Mouse (Mus musculus): ENCODE results near the gene Chchd10.

Gene Chchd10

DNA sequence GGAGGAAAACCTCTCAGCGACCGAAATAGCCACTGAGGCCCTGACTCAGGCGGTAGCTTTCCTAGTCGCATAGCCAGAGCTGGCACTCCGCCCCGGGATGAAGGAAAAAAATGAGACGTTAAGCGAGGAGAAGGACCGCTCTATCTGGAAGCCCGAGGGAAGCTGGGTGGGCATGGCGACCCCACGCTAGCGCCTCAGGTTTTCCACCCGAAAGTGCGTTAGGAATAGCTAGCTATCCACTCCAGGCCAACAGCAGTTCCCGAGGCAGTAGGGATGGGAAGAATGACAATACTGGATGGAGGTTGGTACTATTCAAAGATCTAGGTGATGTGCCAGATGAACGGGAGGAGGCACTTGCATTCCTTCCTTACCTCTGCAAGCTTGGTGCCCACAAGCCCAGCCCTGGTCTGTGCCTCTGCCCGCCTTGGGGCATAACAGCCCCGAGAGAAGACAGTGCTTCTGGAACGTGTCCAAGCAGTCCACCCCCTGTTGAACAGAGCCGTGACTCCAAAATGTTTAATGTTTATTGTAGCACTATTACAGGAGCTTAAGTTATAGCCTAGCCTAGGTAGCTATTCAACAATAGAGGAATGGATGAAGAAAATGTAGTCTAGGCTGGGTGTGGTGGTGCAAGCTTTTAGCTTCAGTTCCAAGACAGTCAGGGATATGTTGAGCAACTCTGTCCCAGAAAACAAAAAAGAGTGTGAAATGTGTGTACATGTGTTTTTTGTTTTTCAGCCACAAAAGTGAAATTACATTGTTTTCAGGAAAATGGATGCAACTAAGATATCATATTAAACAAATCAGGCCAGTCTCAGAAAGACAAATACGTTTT is 11.0 kb upstream of the Chchd10 start:
- no peak for DNase-seq (ENCODE audit: extremely low read depth, insufficient read length, low spot score)

DNA sequence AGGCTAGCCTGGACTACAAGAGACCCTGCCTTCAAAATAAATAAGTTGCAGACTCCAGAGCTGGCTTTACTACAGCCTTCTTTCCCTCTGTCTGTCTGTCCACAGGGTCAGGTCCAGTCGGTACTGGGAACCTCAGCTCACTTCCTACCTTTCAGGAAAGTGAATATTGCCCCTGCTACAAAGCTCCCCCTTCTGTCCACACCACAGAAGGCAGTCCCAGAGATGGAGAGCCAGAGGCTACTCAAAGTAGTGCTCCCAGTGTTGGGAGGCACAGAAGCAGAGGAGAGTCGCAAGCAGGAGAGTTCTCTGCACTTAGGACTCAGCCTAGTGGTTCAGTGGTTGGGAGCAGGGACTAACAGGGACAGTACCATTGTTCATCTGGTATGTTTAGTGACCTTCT is 8.6 kb upstream of the Chchd10 start:
- no peak for DNase-seq (ENCODE audit: extremely low read depth, insufficient read length, low spot score)

DNA sequence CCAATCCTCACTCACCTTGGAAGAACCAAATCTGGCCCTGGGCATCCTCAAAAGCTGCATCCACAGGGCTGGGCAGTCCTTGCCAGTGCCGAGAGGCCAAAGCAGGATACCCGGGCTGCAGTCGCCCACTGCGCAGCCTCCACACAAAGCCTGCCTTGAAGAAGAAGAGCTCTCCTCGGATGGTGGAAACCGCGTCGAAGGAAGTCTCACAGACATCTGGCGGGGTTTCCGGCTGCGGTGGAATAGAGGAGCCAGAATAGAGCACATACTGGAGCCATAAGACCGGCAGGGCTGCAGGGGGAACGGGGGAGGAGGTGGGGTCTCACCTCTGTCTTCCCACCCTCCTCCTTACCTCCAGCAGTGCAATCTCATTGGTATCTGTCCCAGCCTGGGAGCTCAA is 6.5 kb upstream of the Chchd10 start:
- DNase-seq (ENCODE audit: extremely low read depth, insufficient read length, low spot score): no peak

DNA sequence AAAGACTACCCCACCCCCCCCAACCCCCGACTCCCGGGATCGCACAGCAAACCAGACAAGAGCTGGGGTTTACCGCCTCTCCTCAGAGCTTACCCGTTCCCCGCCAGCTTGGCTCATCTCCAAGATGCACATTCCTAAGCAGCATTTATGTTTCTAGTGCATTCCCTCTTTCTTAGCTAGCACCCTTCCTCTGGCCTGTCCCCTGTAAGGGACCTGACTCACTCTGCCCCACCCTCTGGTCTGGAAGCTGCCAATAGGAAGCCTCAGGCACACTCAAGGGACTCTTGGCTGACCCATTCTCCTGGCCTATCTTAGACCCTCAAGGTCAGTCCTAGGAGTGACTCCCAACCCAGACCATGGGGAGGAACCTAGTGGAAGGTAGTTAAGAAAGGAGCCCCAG is 2.6 kb upstream of the Chchd10 start:
- peak; percentile 81 for DNase-seq (ENCODE audit: extremely low read depth, insufficient read length, low spot score)

DNA sequence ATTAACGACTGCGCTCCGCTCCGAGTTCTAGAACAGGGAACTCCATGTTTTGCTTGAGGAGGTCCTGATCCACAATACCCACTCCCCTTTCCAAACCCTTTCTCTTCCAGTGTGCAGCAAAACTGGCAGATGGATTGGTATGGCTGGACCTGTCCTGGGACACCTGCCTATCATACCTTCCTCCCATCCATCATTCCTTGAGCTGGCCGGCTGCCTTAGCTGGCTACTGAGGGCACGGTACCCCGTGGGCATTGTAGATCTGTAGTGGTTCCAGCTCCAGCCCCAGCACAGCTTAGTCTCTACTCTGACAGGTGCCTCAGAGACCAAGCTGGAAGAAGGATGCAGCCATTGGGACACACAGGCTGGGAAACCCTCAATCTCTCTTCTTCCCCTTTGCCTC is 1.6 kb upstream of the Chchd10 start:
- no peak for DNase-seq (ENCODE audit: extremely low read depth, insufficient read length, low spot score)

DNA sequence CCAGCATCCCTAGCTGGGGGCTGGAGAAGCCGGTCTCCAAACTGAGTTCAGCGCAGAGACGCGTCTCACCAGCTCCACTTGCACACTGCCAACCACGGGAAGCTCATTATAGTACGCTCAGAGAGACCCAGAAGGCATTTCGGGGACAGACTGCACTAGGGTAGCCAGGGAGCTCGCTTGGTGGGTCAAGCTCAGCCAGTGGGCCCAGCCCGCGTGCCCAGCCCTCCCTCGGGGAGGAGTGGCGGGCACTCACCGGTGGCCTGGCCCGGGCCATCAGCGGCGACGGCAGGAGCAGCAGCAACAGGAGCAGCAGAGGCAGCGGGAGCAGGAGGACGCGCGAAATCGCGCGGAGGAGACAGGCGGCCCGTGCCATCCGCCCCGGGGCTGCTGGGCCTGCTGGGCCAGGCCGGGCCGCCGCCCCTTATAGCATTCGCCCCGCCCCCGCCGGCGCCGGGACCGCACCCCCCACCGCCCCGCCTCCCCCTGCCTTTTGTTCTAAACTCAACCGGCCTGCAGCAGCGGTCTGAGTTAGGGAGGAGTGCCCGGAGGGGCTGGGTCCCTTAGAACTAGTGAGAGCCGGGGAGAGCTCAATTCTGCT is 750 bp upstream of the Chchd10 start:
- DNase-seq (ENCODE audit: extremely low read depth, insufficient read length, low spot score): peak; percentile 80

DNA sequence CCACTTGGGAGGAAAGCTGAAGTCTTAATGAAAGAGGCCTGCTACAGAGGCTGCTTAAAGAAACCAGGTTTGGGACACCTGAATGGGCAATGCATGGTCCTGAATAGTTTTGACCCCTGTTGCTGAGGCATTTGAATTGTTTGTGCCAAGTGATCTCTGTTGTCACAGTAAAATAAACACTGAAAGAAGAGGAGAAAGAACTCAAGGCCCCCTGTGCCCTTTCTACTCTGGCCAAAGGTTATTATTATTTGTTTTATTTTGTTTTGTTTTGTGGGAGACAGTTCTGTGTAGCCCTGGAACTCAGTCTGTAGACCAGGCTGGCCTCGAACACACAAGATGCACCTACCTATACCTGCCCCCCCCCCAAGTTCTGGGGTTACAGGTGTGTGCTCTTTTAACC is 2.1 kb downstream of the Chchd10 start:
- DNase-seq (ENCODE audit: extremely low read depth, insufficient read length, low spot score): no peak

DNA sequence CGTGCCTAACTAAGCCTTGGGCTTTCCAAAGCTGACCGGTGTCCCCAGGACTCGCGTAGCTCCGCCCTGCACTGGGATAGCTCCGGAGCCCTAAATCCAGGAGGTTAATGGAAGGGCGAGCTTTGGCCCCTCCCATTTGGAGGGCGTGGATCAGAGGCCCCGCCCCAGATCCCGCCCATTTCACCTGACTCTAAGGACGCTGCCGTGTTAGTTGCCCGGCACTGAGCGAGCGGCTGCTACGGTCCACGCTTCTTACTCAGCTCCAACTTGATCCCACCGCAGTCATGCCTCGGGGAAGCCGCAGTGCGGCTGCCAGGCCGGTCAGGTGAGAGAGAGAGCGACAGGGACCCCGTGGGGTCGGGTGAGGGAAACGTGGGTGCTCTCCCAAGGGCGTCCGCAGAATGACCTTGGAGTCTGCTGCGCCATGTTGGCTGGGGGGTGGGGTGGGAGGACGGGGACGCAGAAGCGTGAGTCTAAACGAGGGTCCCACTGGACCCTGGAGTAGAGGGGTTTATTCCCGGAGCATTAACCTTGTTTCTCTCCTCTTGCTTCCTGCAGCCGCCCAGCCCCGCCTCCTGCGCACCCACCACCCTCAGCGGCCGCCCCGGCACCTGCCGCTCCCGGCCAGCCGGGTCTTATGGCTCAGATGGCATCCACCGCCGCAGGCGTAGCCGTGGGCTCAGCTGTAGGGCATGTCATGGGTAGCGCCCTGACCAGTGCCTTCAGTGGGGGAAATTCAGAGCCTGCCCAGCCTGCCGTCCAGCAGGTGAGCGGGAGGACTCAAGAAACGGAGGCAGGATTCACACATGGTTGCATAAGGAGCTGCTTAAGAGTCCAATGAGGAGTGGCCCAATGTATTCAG is 3.0 kb downstream of the Chchd10 start, which contains the start of gene Mmp11:
Mmp11 (minus strand) TSS at position 817 of the 862 bp plus-strand sequence.
- DNase-seq (ENCODE audit: extremely low read depth, insufficient read length, low spot score): no peak

DNA sequence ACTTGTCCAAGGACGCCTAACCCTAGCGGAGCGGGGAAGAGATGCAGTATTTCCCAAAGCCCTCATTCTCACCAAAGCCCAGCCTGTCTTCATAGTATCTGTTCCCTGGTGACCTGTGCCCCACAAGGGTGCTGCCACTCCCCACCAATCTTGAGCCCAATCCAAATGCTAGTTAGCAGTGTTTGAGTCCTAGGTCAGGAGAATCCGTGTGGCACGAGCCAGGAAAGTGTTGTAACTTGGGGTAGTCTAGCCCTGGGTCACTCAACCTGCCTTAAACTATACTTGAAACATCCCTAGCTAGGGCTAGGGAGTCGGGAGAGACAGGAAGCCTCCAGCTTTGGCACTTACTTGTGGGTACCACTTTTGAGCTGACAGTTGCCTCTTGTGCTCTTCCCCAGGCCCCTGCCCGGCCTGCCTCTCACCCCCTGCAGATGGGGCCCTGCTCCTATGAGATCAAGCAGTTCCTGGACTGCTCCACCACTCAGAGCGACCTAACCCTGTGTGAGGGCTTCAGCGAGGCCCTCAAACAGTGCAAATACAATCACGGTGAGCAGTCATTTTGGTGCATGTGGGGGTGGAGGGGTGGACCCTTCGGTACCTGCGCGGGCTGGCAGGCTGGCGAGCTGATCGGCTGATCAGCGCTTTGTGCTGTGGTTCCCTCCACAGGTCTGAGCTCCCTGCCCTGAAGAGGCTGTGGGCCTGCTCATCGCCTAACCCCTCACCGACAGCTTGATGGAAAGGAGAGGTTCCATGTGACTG is 4.2 kb downstream of the Chchd10 start:
- no peak for DNase-seq (ENCODE audit: extremely low read depth, insufficient read length, low spot score)

DNA sequence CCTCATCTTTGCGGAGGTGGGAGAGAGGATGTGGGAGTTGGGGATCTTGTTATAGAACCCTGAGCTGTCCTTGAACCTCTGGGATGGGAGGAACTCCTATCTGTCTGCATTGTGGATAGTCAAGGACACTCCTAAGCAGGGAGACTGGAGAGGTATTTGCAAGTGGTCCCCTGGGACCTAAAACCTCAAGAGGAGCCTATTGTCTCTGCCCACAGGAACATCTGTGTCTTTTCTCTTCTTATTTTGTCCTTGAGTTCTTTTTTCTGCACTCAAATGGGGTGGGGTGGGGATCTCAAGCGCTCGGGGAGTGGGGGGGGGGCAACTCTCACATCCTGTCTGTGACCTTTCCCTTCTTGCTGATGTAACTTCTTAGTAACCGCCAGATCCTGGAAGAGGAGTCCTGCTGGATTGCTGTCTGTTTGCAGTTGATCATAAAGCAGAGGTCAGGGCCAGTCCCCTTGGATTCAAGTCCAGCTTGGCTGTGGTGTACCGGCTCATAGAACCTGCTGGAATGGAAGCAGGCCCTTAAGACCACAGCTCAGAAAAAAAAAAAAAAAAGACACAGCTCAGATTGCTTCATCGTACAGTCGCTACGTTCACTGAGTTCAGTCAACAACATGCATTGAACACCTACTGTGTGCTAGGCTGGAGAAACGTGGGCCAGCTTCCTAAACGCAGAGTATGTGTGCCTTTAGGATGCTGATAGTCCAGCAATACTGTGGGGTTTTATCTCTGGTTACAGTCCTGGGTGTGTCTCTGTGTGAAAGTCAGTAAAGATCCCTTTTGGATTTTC is 5.1 kb downstream of the Chchd10 start:
- DNase-seq (ENCODE audit: extremely low read depth, insufficient read length, low spot score): no peak

DNA sequence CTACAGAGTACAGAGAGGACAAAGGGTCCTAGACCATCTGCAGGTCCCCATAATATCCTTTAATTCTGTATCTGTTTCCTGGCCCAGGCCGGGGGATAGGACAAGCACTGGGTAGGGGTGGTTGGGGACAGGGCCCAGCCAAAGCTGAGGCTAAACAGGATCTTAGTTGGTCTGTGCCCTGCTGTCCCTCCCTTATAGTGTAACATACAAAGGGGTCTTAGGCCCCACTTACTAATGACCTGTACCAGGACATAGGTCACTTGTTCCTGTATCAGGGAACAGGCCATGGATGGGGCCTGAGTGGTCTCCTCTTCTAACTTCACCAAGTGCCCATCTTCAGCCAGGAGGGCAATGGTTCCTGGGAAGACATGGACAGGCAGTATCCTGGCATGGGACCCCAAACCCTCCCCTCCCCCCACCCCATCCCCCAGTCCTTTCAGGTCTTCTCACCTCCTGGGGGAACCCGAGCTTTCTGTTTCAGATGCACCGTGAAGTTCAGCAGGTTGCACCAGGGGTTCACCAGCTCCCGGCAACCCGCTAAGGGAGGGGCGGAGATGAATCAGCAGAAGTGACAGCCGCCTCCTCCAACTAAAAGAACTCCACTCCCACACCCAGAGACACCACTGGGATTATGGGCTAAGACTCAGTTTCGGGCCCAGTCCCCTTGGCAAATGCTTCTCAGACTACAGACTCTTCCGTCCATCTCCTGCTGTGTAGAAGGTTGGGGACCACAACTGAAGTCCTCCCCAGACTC is 6.7 kb downstream of the Chchd10 start:
- DNase-seq (ENCODE audit: extremely low read depth, insufficient read length, low spot score): no peak

DNA sequence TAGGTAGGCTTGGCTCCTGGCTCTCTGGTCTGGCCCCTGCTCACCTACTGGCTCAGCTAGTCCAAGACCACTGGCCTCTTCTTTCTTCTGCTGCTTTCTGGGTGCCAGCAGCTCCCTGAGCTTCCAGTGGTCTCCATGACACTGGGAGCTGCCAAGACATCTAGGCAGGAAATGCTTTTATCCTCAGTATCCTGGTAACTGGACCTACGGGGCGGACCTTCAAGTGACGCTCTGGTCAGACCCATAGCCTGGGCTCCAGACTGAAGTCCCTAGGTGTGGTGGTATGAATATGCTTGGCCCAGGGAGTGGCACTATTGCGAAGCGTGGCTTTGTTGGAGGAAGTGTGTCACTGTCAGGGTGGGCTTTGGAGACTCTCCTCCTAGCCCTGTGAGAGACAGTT is 7.6 kb downstream of the Chchd10 start, which contains the start of gene Gm867:
Gm867 (minus strand) TSS at position 153 of the 400 bp plus-strand sequence.
- DNase-seq (ENCODE audit: extremely low read depth, insufficient read length, low spot score): no peak

DNA sequence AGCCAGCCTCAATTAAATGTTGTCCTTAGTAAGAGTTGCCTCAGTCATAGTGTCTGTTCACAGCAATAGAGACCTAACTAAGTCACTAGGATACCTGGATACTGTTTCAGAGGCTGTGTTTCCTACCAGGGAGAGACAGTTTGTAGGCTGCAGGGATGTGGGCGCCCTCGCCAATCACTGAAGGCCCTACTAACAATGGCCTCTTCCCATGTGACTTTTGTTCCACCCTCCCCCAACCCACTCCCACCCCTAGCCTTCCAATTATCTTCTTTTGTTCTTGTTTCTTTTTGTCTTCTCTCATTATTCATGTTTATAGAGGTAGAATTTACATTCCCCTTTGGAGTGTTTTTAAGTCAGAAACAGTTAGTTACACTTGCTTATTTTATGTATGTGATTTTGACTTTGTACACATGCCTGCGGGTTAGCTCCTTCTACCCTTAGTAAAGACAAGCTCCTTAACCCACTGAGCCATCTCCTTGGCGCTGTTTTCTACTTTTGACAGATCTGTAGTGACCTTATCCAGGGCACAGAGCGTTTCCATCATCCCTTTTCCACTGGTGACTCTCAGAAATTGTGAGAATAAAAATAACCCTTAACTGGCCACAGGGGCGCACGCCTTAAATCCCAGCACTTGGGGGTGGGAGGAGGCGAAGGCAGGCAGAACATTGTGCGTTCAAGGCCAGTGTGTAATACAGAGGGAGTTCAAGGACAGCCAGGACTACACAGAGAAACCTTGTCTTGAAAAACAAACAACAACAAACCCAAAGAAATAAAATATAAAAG is 8.3 kb downstream of the Chchd10 start:
- no peak for DNase-seq (ENCODE audit: extremely low read depth, insufficient read length, low spot score)

DNA sequence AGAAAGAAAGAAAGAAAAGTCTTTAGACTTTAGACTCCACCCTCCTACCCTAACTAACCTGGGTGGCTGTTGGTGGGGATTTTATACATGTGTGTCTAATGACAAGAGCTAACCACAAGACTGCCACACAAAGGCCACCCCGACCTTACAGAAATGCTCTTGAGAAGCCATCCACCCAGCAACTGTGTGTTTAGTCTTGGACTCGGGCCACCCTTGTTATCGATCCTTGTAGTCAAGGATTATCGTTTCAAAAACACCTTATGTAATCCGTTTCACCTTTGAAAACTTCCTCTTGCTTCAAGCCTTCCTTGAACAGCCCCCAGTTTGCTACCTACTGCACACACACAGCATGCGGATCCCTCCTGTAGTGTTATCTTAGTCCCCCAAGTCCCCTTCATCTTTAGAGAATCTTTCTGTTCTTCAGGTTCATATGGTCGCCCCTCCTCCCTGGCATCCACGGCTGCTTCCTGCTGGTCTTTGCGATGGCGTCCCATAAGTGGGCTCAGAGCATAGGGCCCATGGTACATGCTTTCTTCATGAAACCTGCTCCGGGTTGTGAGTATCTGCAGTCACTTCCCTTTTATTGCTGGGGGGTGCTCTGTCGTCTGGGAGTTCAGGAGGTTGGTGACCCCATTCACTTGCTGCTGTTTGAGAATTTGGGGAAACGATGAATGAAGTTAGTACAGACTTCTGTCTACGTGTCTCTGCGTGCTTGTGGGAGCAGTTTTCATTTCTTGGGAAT is 10.0 kb downstream of the Chchd10 start, which contains the start of gene Vpreb3:
Vpreb3 (plus strand) TSS at position 322 of the 742 bp plus-strand sequence.
- no peak for DNase-seq (ENCODE audit: extremely low read depth, insufficient read length, low spot score)

DNA sequence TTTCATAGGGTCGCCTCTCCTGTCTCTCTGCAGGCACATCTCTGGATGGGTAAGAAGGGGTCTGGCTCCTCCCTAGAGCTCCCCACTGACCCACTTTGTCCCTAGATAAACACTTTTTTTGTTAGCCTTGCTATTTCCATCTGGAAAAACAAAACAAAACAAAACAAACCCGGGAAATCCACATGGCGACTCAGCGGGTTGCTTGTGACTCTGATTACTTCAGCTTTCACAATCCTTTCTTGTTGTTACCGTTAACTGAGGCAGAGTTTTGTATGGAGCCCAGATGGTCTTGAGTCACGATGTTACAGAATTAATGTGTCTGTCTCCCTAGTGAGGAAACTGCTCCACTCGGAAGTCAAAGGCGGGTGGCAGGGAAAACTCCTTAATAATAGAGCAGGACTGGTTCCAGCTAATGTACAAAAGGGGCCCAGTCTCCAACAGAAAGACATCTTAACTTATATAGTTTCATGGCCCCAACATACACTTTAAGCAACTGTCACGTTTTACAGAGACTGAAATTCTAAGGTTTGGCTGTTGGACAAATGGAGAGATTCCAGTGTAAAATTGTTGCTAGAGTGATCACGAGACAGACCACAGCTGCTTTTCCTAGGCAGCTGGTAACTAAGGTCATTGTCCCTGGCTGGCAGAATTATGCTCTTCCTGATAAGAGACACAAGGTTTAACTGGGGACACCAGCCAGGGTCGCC is 11.3 kb downstream of the Chchd10 start:
- no peak for DNase-seq (ENCODE audit: extremely low read depth, insufficient read length, low spot score)

DNA sequence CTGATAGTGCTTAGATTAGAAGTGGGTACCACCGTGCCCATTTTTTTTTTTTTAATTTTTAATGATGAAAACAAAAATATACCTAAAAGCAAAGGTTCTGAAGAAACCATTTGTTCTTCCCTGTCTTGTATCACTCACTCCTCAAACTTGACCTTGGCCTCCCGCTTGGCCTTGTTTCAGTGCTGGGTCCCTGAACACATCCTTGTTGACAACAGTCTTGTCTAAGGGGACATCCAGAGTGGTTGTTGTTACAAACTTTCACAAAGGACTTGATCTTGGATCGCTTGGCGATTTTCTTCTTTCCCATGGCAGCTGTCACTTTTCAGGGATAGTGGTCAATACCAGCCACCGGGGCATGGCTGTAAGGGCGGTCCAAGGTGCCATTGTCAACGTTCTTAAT is 12.3 kb downstream of the Chchd10 start:
- no peak for DNase-seq (ENCODE audit: extremely low read depth, insufficient read length, low spot score)

DNA sequence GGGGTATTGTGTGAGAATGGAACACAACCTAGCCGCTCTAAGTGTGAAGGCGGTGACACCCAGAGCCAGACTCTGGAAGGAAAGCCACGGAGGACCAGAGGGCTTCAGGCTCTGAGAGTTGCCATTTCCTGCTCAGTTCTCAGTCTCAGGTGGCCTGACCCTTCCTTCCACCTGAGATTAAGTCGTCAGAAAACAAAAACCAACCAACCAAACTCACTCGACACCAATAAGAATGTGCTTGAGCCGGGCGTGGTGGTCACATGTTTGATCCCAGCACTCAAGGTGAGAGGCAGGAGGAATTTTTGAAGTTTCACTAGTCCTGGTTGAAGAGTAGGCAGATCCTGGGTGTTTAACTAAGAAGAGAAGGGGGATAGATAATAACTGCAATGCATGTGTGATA is 13.0 kb downstream of the Chchd10 start:
- no peak for DNase-seq (ENCODE audit: extremely low read depth, insufficient read length, low spot score)

Data from 3134 (cell line).